Mouse (Mus musculus): ENCODE results near the gene Rab3il1.
A peak's percentile ranks its signal among the peaks of the same experiment; 100 is the strongest.

Gene Rab3il1

DNA sequence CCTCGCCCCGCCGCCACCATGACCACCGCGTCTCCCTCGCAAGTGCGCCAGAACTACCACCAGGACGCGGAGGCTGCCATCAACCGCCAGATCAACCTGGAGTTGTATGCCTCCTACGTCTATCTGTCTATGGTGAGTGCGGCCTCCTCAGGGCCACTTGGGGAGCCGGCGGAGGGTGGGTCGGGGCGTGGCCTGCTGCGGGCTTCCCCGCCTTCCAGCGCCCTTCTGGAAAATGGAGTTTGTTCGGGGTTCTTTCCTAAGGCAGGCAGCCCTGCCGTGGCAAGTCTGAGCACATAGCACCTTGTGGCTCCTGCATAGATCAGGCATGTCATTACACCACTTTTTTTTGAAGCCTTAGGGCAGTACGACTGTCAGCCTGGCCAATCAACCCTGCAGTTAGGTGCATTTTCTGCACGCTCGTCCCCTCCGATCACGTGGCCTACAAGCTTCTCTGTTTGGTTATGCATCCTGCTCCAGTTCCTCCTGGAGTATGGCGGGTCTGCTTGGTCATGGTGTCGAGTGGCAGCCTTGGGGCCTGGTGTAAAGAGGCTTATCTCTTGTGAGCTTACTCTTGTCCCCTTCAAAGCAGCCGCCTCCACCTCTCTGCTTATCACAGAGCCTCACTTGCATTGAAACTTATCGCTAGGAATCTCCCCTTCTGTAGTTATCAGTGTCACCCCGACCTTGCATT is 18.5 kb upstream of the Rab3il1 start:
- DNase-seq (ENCODE audit: inconsistent ontology term) = no peak

GRCm38 (mm10) chr19:9984111-9985055 is 17.1 kb upstream of the Rab3il1 start:
- no peak for DNase-seq (ENCODE audit: inconsistent ontology term)

DNA sequence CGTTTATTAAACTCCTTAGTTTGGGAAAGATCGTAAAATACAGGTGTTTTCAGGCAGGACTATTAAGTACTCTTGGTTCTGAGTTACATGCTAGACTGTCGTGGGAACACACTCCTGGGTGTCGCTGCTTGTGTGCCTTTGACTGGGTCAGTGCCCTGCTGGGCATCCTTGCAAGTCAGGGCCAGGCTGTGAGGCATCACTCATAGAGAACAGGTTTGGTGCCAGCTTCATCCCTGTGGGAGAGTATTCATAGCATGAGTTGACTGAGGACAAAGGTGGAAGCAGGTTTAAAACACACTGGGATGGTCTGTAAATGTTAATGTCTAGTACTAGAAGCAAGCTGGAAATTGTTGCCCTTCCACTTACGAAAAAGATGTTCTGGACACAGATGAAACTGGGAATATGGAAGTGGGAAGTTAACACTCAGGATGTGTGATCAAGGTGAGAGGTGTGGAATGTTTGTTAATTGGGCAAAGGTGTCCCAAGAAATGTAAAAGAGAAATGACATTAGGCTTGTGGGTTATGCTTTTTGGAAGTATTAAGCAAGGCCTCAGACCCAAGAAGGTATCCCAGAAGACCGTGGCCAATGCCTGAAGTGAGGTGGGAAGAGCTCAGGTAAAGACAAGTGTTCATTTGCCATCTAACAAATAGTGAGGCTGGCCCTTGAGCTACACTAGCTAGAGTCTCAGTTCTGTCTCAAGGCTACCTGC is 16.1 kb upstream of the Rab3il1 start:
- DNase-seq (ENCODE audit: inconsistent ontology term) = no peak

GRCm38 (mm10) chr19:9985900-9986421 is 15.5 kb upstream of the Rab3il1 start:
- no peak for DNase-seq (ENCODE audit: inconsistent ontology term)

- no peak for DNase-seq (ENCODE audit: inconsistent ontology term)
These were observed 14.3 kb upstream of the Rab3il1 start for GRCm38 (mm10) chr19:9987192-9987591.

- no peak for DNase-seq (ENCODE audit: inconsistent ontology term)
These were observed 13.9 kb upstream of the Rab3il1 start for GRCm38 (mm10) chr19:9987593-9987992.

DNA sequence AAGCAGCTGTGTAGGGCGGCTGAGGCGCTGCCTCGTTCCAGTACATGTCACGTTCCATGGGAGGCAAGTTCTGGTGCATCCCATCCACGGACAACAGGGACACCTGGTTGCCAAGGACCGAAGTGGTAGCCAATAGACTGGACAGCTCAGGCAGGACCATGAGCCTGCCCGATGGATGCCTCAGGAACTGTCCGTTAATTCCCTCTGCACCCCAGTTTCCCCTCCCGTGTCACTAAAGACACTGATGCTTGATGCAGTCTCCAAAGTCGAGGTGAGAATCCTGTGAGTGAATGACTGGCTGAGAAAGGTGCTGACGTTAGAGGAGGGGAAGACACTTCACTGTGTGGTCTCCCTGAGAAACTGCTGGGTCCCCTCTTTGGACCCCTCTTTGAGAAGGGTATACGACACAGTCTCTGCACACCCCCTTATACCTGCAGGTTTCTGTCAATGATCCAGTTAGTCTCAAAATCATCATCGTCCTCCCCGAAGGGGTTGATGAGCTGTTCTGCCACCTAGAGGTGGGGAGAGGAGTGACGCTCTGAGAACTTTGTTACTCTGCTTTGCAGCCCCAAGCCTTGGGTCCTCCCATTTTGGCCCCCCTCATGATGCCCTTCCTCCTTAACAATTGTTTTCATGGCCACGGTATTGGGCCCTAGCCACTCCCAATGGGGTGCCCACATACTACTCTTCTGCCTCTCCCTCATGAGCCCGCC is 12.1 kb upstream of the Rab3il1 start:
- no peak for DNase-seq (ENCODE audit: inconsistent ontology term)

- DNase-seq (ENCODE audit: inconsistent ontology term) = no peak
These were observed 11.6 kb upstream of the Rab3il1 start for GRCm38 (mm10) chr19:9989884-9990256.

DNA sequence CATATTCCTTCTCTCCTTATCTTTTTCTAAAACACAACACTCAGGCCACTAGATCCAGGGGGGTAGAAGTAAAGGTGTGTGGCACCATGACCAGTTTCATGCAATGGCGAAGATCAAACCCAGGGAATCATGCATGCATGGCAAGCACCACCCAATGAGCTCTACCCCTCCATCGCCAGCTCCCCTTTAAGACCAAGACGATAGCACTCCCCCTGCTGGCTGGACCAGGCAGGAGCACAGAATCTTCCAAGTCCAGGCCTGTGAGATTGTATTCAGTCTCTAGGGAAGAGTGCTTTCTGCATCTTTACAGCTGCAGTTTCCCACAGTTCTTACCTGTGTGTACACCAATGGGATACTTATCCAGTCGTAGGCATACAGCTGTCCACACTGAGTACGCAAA is 10.2 kb upstream of the Rab3il1 start:
- DNase-seq (ENCODE audit: inconsistent ontology term) = peak; percentile 71

GRCm38 (mm10) chr19:9992011-9992958 is 9.2 kb upstream of the Rab3il1 start:
- no peak for DNase-seq (ENCODE audit: inconsistent ontology term)

GRCm38 (mm10) chr19:9993036-9993656 is 8.3 kb upstream of the Rab3il1 start:
- DNase-seq (ENCODE audit: inconsistent ontology term) = peak; percentile 86

DNA sequence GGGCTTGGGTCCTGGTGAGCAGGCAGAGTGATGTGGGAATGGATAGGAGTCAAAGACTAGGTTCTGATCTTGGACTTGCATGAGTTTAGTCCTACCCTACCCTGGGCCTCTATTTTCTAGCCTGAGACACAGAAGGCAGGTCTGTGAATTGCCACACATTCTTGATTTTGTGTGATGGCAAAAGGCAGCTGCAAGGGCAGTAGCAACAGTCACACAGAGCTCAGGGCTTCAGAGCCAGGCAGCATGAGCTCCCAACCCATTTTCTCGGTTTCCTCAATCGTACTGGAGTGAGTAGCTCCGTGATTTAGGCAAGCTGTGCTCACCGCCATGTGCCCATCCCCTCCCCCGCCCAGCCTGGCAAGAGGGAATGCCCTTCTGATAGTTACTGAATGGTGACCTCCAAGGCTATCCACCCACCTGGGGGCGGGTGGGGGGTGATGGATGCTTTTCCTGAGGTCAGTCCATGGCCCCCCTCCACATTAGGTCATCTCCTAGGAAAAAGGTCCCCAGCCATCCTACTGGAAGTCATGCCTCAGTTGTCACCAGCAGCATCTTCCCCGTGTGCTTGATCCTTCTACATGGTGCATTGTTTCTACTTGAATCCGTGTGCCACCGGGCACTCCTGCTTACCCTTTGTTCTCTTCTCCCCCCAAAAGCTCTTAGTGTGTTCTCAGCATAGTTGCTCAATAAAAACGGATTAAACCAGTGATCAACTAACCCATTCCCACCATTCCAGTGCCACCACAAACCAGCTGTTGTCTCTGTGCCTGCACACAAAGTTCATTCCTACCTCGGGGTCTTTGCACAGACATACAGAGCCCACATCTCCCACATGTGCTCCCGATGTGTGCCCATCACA is 4.0 kb upstream of the Rab3il1 start:
- DNase-seq (ENCODE audit: inconsistent ontology term) = no peak

GRCm38 (mm10) chr19:9998063-9998416 is 3.4 kb upstream of the Rab3il1 start:
- DNase-seq (ENCODE audit: inconsistent ontology term) = no peak

GRCm38 (mm10) chr19:9998736-9999486 is 2.6 kb upstream of the Rab3il1 start:
- no peak for DNase-seq (ENCODE audit: inconsistent ontology term)

DNA sequence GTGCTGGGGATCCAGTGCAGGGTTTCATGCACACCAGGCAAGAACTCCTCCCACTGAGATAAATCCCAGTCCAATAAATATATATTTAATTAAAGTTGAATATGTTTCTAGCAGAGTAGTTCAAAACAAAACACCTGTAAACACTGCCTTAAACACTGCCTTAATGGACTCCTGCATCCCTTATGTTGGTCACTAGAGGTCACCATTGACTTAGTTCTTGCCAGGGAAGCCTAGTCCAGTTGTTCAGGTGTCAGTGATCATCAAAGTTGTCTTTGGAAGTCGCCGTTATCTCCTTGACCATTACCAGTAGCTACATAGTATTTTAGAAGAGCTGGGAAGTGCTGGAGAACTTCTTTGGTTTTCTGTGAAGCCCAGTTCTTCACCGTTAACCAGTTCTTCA is 1.1 kb upstream of the Rab3il1 start:
- DNase-seq (ENCODE audit: inconsistent ontology term) = peak; percentile 60

GRCm38 (mm10) chr19:10003696-10004095 is 2.2 kb downstream of the Rab3il1 start:
- DNase-seq (ENCODE audit: inconsistent ontology term) = no peak

- DNase-seq (ENCODE audit: inconsistent ontology term) = no peak
These were observed 9.9 kb downstream of the Rab3il1 start for GRCm38 (mm10) chr19:10011408-10011807.

DNA sequence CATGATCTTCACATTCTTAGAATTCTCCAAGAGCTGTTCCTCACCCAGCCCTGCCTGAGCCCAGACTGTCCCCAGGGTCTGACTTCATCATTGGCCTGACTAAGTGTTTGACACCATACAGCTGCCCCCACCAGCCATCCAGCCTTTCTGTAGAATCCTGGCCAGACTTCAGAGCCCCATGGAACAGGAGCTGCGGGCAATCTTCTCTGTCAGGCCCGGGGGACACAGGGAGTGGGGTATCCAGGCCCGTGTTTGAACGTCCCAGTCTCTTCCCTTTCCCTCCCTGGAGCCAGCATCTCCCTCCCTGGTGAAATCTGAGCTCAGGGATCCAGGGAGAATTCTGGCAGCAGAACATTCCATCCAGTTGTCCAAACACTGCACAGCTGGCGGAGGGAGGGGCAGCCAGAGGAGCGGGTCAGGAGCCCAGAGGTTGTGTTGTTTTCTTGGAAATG is 11.4 kb downstream of the Rab3il1 start:
- peak; percentile 36 for DNase-seq (ENCODE audit: inconsistent ontology term)

Measured in Muller cell, postnatal 12 days (primary cell).